Mouse (Mus musculus) lung, embryonic 14.5 days (tissue): ENCODE results near the gene Map3k1. TPM values are rescaled to one million over a fixed set of nuclear protein-coding genes. Genes with fewer than 3 reads are reported as not detected.
A peak's percentile ranks its signal among the peaks of the same experiment; 100 is the strongest.

Experiments
- ATAC-seq: fragments of 200-750 bp; cut with Nextera tagmentation; 2 replicates; pipeline ENCODE4 v1.8.0; 2017; ENCODE audit warnings: mild to moderate bottlenecking, moderate TSS enrichment, moderate library complexity; ENCODE audit not compliant: insufficient read depth
- DNase-seq: peaks from one replicate; pipeline ENCODE4 v3.0.0-alpha.2; 2015
- H3K27ac ChIP-seq: fragments of 300-500 bp; sonication (generic); 2 replicates; pipeline ENCODE4 v1.5.1; 2014; ENCODE audit warnings: low read depth, mild to moderate bottlenecking, moderate library complexity
- H3K27me3 ChIP-seq: fragments of 300-500 bp; sonication (generic); 2 replicates; pipeline ENCODE4 v1.6.1; 2014; ENCODE audit warnings: low read length, control low read depth; ENCODE audit not compliant: insufficient read depth
- H3K36me3 ChIP-seq: fragments of 300-500 bp; sonication (generic); 2 replicates; pipeline ENCODE4 v1.6.1; 2014; ENCODE audit warnings: control low read depth; ENCODE audit not compliant: insufficient read depth
- H3K4me1 ChIP-seq: fragments of 300-500 bp; sonication (generic); 2 replicates; pipeline ENCODE4 v1.6.1; 2014; ENCODE audit warnings: antibody characterized with exemption, control low read depth; ENCODE audit not compliant: insufficient read depth
- H3K4me2 ChIP-seq: fragments of 300-500 bp; sonication (generic); 2 replicates; pipeline ENCODE4 v1.6.1; 2014; ENCODE audit warnings: mild to moderate bottlenecking
- H3K4me3 ChIP-seq: fragments of 300-500 bp; sonication (generic); 2 replicates; pipeline ENCODE4 v1.5.1; 2014; ENCODE audit warnings: low read depth, low read length
- H3K9ac ChIP-seq: fragments of 300-500 bp; sonication (generic); 2 replicates; pipeline ENCODE4 v1.6.1; 2014
- H3K9me3 ChIP-seq: fragments of 300-500 bp; sonication (generic); 2 replicates; pipeline ENCODE4 v1.6.1; 2016; ENCODE audit warnings: low read depth, low read length, control low read depth
- CTCF ChIP-seq: IDR thresholded peaks from 2 replicates; pipeline ENCODE4 v1.5.1; 2016; ENCODE audit warnings: antibody characterized with exemption, low read depth
- WGBS: fragments of 180-500 bp; shearing (Covaris S2); extraction: QIAGEN DNeasy Blood & Tissue Kit; methylation state at CpG from one replicate; pipeline ENCODE4 v1.1.7; 2014; 5-methylcytosine and 5-hydroxymethylcytosine counted together
- polyA plus RNA-seq: library from polyadenylated mRNA; unstranded; fragments of >200 nt; fragmentation: Nextera tagmentation; extraction: Ambion mirVana; gene quantifications from 2 replicates; pipeline ENCODE4 v1.2.1, GENCODE M21; 2014

The Map3k1 gene
- polyA plus RNA-seq, 1 experiment from 2014 or later: 37.2 TPM

- H3K4me2 ChIP-seq: peak overlapping the region; percentile 23; the same call in 1 of the 2 replicates
- peak; percentile 66 for DNase-seq
- no peak for TF ChIP-seq CTCF
- 0 out of 2 replicates have a peak, but pooled peaks cover 5% of the 10 kb centered on the region for H3K36me3 ChIP-seq
- no peaks in the 10 kb centered on the region for H3K27me3 ChIP-seq
- WGBS: 25% methylated on average over 16 of the region's 16 CpGs
- H3K4me3 ChIP-seq: no peak overlapping the region
- H3K27ac ChIP-seq: peak overlapping the region; percentile 3; the same call in 1 of the 2 replicates
- no peaks in the 10 kb centered on the region for H3K9me3 ChIP-seq
- 0 out of 2 replicates have a peak overlapping the region, but pooled peaks have one; percentile 5 for H3K9ac ChIP-seq
- ATAC-seq: 0 out of 2 replicates have a peak, but pooled peaks have one; percentile 7
- peaks cover 58% of the 10 kb centered on the region for H3K4me1 ChIP-seq
Measured at GRCm38 (mm10) chr13:111792130-111792974, 16.4 kb downstream of the Map3k1 start.

- no peak for TF ChIP-seq CTCF
- H3K4me2 ChIP-seq: no peak overlapping the region
- DNase-seq (no peak), ATAC-seq (no peak)
- no peaks in the 10 kb centered on the region for H3K9me3 ChIP-seq
- H3K27ac ChIP-seq: 0 out of 2 replicates have a peak overlapping the region, but pooled peaks have one; percentile 3
- H3K27me3 ChIP-seq: no peaks in the 10 kb centered on the region
- WGBS: 80% methylated on average over 11 of the region's 11 CpGs
- H3K36me3 ChIP-seq: 0 out of 2 replicates have a peak, but pooled peaks cover 5% of the 10 kb centered on the region
- no peak overlapping the region for H3K4me3 ChIP-seq
- peaks cover 52% of the 10 kb centered on the region for H3K4me1 ChIP-seq
- no peak overlapping the region for H3K9ac ChIP-seq
Measured at GRCm38 (mm10) chr13:111791596-111791995, 17.2 kb downstream of the Map3k1 start.

- Histone ChIP-seq H3K4me2 (peak overlapping the region; percentile 39), H3K27ac (peak overlapping the region; percentile 83), H3K9ac (no peak overlapping the region; the same call in 1 of the 2 replicates), H3K36me3 (0 out of 2 replicates have a peak, but pooled peaks cover 4% of the 10 kb centered on the region), H3K9me3 (no peaks in the 10 kb centered on the region), H3K4me3 (no peak overlapping the region), H3K27me3 (no peaks in the 10 kb centered on the region), H3K4me1 (peaks cover 47% of the 10 kb centered on the region)
- ATAC-seq (peak; percentile 32), DNase-seq (peak; percentile 58)
- 23% methylated on average over 9 of the region's 9 CpGs for WGBS
- TF ChIP-seq CTCF: no peak
Measured at GRCm38 (mm10) chr13:111789420-111790065, 19.2 kb downstream of the Map3k1 start.

GRCm38 (mm10) chr13:111788882-111789281, 19.9 kb downstream of the Map3k1 start:
- H3K4me3 ChIP-seq: no peak overlapping the region
- no peaks in the 10 kb centered on the region for H3K9me3 ChIP-seq
- ATAC-seq (peak; percentile 16), DNase-seq (peak; percentile 55)
- H3K4me1 ChIP-seq: peaks cover 49% of the 10 kb centered on the region
- peak; percentile 5; the same call in 1 of the 2 replicates for TF ChIP-seq CTCF
- H3K9ac ChIP-seq: no peak overlapping the region; the same call in 1 of the 2 replicates
- H3K27ac ChIP-seq: peak overlapping the region; percentile 83
- peak overlapping the region; percentile 39 for H3K4me2 ChIP-seq
- no peaks in the 10 kb centered on the region for H3K27me3 ChIP-seq
- 32% methylated on average over 9 of the region's 9 CpGs for WGBS
- H3K36me3 ChIP-seq: no peaks in the 10 kb centered on the region

GRCm38 (mm10) chr13:111787857-111788619, 20.8 kb downstream of the Map3k1 start:
- Histone ChIP-seq H3K4me2 (peak overlapping the region; percentile 39), H3K36me3 (no peaks in the 10 kb centered on the region)

GRCm38 (mm10) chr13:111786584-111786983, 22.2 kb downstream of the Map3k1 start:
- no peak overlapping the region for H3K9ac ChIP-seq
- TF ChIP-seq CTCF: no peak
- H3K4me3 ChIP-seq: no peak overlapping the region
- H3K36me3 ChIP-seq: peaks cover 6% of the 10 kb centered on the region; the same call in 1 of the 2 replicates
- H3K27me3 ChIP-seq: no peaks in the 10 kb centered on the region
- H3K4me1 ChIP-seq: peaks cover 35% of the 10 kb centered on the region
- WGBS: 85% methylated on average over 7 of the region's 7 CpGs
- H3K9me3 ChIP-seq: no peaks in the 10 kb centered on the region
- H3K27ac ChIP-seq: no peak overlapping the region
- H3K4me2 ChIP-seq: no peak overlapping the region
- DNase-seq (no peak), ATAC-seq (no peak)

More at GRCm38 (mm10) chr13:111787857-111788619, 20.8 kb downstream of the Map3k1 start:
- Histone ChIP-seq H3K9ac (no peak overlapping the region), H3K4me3 (no peak overlapping the region), H3K27me3 (no peaks in the 10 kb centered on the region), H3K9me3 (no peaks in the 10 kb centered on the region), H3K4me1 (peaks cover 47% of the 10 kb centered on the region), H3K27ac (peak overlapping the region; percentile 83; the same call in 1 of the 2 replicates)
- 23% methylated on average over 18 of the region's 18 CpGs for WGBS
- DNase-seq (peak; percentile 95), ATAC-seq (peak; percentile 9)
- TF ChIP-seq CTCF: peak; percentile 82
